Mouse (Mus musculus) liver, embryonic 14.5 days (tissue): ENCODE results near the gene Tjp2.

Experiments
- CTCF ChIP-seq: IDR thresholded peaks from 2 replicates; pipeline ENCODE4 v1.5.1; 2016; ENCODE audit warnings: antibody characterized with exemption, low read depth, control low read depth
- EP300 ChIP-seq: IDR thresholded peaks from 2 replicates; pipeline ENCODE4 v1.6.1; 2016; ENCODE audit warnings: antibody characterized with exemption, low read depth

DNA sequence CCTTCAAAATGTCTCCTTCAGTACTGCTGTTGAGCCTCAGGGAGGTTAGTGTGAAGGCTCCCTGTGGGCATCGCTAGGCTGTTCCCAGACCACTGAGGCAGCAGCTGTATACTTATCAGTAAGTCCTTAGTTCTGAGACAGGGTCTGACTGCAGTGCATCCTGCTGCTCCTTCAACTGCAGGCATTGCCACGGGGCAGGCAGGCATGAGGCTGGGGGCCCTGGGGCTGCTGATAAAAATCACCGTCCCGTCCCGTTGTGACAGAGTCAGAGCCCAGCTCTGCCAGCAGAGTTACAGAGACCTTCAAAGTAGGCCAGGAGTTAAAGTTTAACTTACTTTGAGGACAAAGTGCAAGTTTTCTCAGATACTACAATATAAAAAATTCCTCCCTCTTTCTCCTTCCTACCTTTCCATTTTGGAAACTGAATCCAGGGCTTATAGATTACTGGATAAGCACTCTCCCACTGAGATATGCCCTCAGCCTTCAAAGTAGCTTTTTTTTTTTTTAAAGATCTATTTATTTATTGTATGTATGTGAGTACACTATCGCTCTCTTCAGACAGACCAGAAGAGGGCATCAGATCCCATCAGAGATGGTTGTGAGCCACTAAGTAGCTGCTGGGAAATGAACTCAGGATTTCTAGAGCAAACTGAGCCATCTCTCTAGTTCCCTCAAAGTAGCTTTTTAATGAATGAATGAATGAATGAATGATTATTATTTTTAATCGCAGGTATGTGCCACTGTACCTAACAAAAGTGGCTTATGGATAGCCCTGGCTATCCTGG is 41.4 kb upstream of the Tjp2 start:
- TF ChIP-seq CTCF (peak; percentile 5; the same call in 1 of the 2 replicates), EP300 (no peak)
